Mouse (Mus musculus): ENCODE results near the gene Kcnrg. TPM values are rescaled to one million over a fixed set of nuclear protein-coding genes. Genes with fewer than 3 reads are reported as not detected.

Kcnrg gene
- polyA plus RNA-seq, 1 experiment from 2014 or later, result 1.2 TPM

GRCm38 (mm10) chr14:61648685-61649504 is 41.6 kb downstream of the Kcnrg start:
- WGBS, result 4% methylated on average over 62 of the region's 62 CpGs
- peak; percentile 94 for ATAC-seq (ENCODE audit: low FRiP score)

GRCm38 (mm10) chr14:61650291-61650960 is 43.2 kb downstream of the Kcnrg start:
- no peak overlapping the region for H3K9ac ChIP-seq (ENCODE audit: low read depth, low read length)
- no peak overlapping the region for H3K4me2 ChIP-seq (replicated peaks; ENCODE audit: low read depth, low read length)
- WGBS, result 43% methylated on average over 9 of the region's 9 CpGs
- ATAC-seq (ENCODE audit: low FRiP score) (no peak), DNase-seq (ENCODE audit: low spot score) (peak; percentile 57)
- H3K36me3 ChIP-seq (ENCODE audit: control insufficient read depth, insufficient read depth, low read length), result no peaks in the 10 kb centered on the region
- no peaks in the 10 kb centered on the region for H3K4me1 ChIP-seq (replicated peaks; ENCODE audit: control insufficient read depth, insufficient read depth, low read length)
- no peak overlapping the region for H3K4me3 ChIP-seq (ENCODE audit: low read depth, low read length)
- H3K27ac ChIP-seq (ENCODE audit: low read depth, low read length), result no peak overlapping the region
- no peaks in the 10 kb centered on the region for H3K9me3 ChIP-seq (ENCODE audit: control insufficient read depth, low read length)
- no peaks in the 10 kb centered on the region for H3K27me3 ChIP-seq (ENCODE audit: control insufficient read depth, insufficient read depth, low read length)

More at GRCm38 (mm10) chr14:61648685-61649504, 41.6 kb downstream of the Kcnrg start:
- Histone ChIP-seq H3K4me3 (ENCODE audit: low read depth, low read length) (peak overlapping the region; percentile 82), H3K27me3 (ENCODE audit: control insufficient read depth, insufficient read depth, low read length) (no peaks in the 10 kb centered on the region), H3K9ac (ENCODE audit: low read depth, low read length) (peak overlapping the region; percentile 93), H3K4me1 (replicated peaks; ENCODE audit: control insufficient read depth, insufficient read depth, low read length) (no peaks in the 10 kb centered on the region), H3K36me3 (ENCODE audit: control insufficient read depth, insufficient read depth, low read length) (no peaks in the 10 kb centered on the region), H3K9me3 (ENCODE audit: control insufficient read depth, low read length) (no peaks in the 10 kb centered on the region), H3K4me2 (replicated peaks; ENCODE audit: low read depth, low read length) (peak overlapping the region; percentile 71), H3K27ac (ENCODE audit: low read depth, low read length) (peak overlapping the region; percentile 95)
- DNase-seq (ENCODE audit: low spot score), result peak; percentile 98

GRCm38 (mm10) chr14:61656469-61656868 is 49.2 kb downstream of the Kcnrg start:
- DNase-seq (ENCODE audit: low spot score) (no peak), ATAC-seq (ENCODE audit: low FRiP score) (no peak)
- Histone ChIP-seq H3K4me3 (ENCODE audit: low read depth, low read length) (no peak overlapping the region), H3K27ac (ENCODE audit: low read depth, low read length) (no peak overlapping the region), H3K36me3 (ENCODE audit: control insufficient read depth, insufficient read depth, low read length) (no peaks in the 10 kb centered on the region), H3K27me3 (ENCODE audit: control insufficient read depth, insufficient read depth, low read length) (no peaks in the 10 kb centered on the region), H3K9ac (ENCODE audit: low read depth, low read length) (no peak overlapping the region), H3K4me2 (replicated peaks; ENCODE audit: low read depth, low read length) (no peak overlapping the region), H3K9me3 (ENCODE audit: control insufficient read depth, low read length) (no peaks in the 10 kb centered on the region), H3K4me1 (replicated peaks; ENCODE audit: control insufficient read depth, insufficient read depth, low read length) (no peaks in the 10 kb centered on the region)
- 43% methylated on average over 2 of the region's 2 CpGs for WGBS

GRCm38 (mm10) chr14:61661496-61661895 is 54.2 kb downstream of the Kcnrg start:
- H3K36me3 ChIP-seq (ENCODE audit: control insufficient read depth, insufficient read depth, low read length), result no peaks in the 10 kb centered on the region
- no peak overlapping the region for H3K9ac ChIP-seq (ENCODE audit: low read depth, low read length)
- H3K4me2 ChIP-seq (replicated peaks; ENCODE audit: low read depth, low read length), result no peak overlapping the region
- ATAC-seq (ENCODE audit: low FRiP score) (no peak), DNase-seq (ENCODE audit: low spot score) (no peak)
- no peak overlapping the region for H3K4me3 ChIP-seq (ENCODE audit: low read depth, low read length)
- H3K4me1 ChIP-seq (replicated peaks; ENCODE audit: control insufficient read depth, insufficient read depth, low read length), result no peaks in the 10 kb centered on the region
- 97% methylated on average over 1 of the region's 1 CpGs for WGBS
- H3K27me3 ChIP-seq (ENCODE audit: control insufficient read depth, insufficient read depth, low read length), result no peaks in the 10 kb centered on the region
- H3K27ac ChIP-seq (ENCODE audit: low read depth, low read length), result no peak overlapping the region
- no peaks in the 10 kb centered on the region for H3K9me3 ChIP-seq (ENCODE audit: control insufficient read depth, low read length)

- no peaks in the 10 kb centered on the region for H3K4me1 ChIP-seq (replicated peaks; ENCODE audit: control insufficient read depth, insufficient read depth, low read length)
- no peaks in the 10 kb centered on the region for H3K9me3 ChIP-seq (ENCODE audit: control insufficient read depth, low read length)
- no peak overlapping the region for H3K4me3 ChIP-seq (ENCODE audit: low read depth, low read length)
- H3K36me3 ChIP-seq (ENCODE audit: control insufficient read depth, insufficient read depth, low read length), result no peaks in the 10 kb centered on the region
- 91% methylated on average over 8 of the region's 8 CpGs for WGBS
- H3K27ac ChIP-seq (ENCODE audit: low read depth, low read length), result no peak overlapping the region
- H3K27me3 ChIP-seq (ENCODE audit: control insufficient read depth, insufficient read depth, low read length), result no peaks in the 10 kb centered on the region
- ATAC-seq (ENCODE audit: low FRiP score) (no peak), DNase-seq (ENCODE audit: low spot score) (no peak)
- H3K4me2 ChIP-seq (replicated peaks; ENCODE audit: low read depth, low read length), result no peak overlapping the region
- no peak overlapping the region for H3K9ac ChIP-seq (ENCODE audit: low read depth, low read length)
These were observed 55.0 kb downstream of the Kcnrg start for GRCm38 (mm10) chr14:61662307-61662706.

MicroRNAs encoded within 50 kb of the gene (microRNA counts, 519-probe panel; counts per million panel counts)
- microRNA mmu-miR-15a (6,588 counts per million, percentile 93 among the panel's probes with 10 or more counts), microRNA mmu-miR-16 (7,489 counts per million, percentile 98 among the panel's probes with 10 or more counts)

Other genes starting within 250 kb of the Kcnrg start
- 9.2 and 10.3 TPM in 2 replicates for gene Ebpl, start 247.0 kb upstream of the Kcnrg start, polyA plus RNA-seq (2014; fragmentation: Nextera tagmentation; extraction: Ambion mirVana)
- gene Kpna3, start 167.6 kb upstream of the Kcnrg start, polyA plus RNA-seq (2014; fragmentation: Nextera tagmentation; extraction: Ambion mirVana), result 90.7 and 117 TPM in 2 replicates
- 19.2 and 20.0 TPM in 2 replicates for gene Spryd7, start 50.6 kb upstream of the Kcnrg start, polyA plus RNA-seq (2014; fragmentation: Nextera tagmentation; extraction: Ambion mirVana)
- gene Trim13, start 9.2 kb upstream of the Kcnrg start, polyA plus RNA-seq (2014; fragmentation: Nextera tagmentation; extraction: Ambion mirVana), result 35.4 and 40.2 TPM in 2 replicates

Measured in hindbrain, embryonic 11.5 days (tissue).